In genomic region chr9:55136576-55136975, GRCm38 (mm10) we compare ENCODE assay signal across 12 mouse cellular contexts. TPM values are rescaled to one million over a fixed set of nuclear protein-coding genes. Genes with fewer than 3 reads are reported as not detected.
A peak's percentile ranks its signal among the peaks of the same experiment; 100 is the strongest.
DNase-seq lines count a peak whose midpoint lies in the region; ATAC-seq lines count a peak whose summit lies in the region.
"Had no signal": no experiment of that assay in that cellular context is flagged by ENCODE, and none has a peak within 500 bp of the region (broad histone marks: within the 10 kb centered on the region; RNA-seq: fewer than 3 reads in every experiment).

No protein-coding gene starts in this region.

- H3K4me2 ChIP-seq in limb, embryonic 15.5 days = no peak overlapping the region
- 0 out of 2 replicates have a peak overlapping the region, but pooled peaks have one; percentile 1 for H3K4me2 ChIP-seq in heart, embryonic 12.5 days
- no peak overlapping the region for H3K4me2 ChIP-seq in neural tube, embryonic 15.5 days
- H3K4me2 ChIP-seq: neural tube, embryonic 12.5 days had no signal

- DNase-seq in adrenal gland, postnatal 10 days = peak; percentile 43
- DNase-seq in adrenal gland, adult 8-10 months = no peak
- no peak for DNase-seq in limb, embryonic 10.5 days (ENCODE audit: low spot score)
- peak; percentile 10 for DNase-seq in lung, postnatal 36 days
- DNase-seq in gastrocnemius, postnatal 36 days = no peak
- DNase-seq: cerebellum, postnatal 36 days; liver had no signal

- no peak overlapping the region for H3K4me3 ChIP-seq in limb, embryonic 15.5 days
- no peak overlapping the region for H3K4me3 ChIP-seq in limb, embryonic 10.5 days
- no peak overlapping the region for H3K4me3 ChIP-seq in heart, embryonic 12.5 days
- H3K4me3 ChIP-seq in neural tube, embryonic 15.5 days (replicated peaks) = no peak overlapping the region
- H3K4me3 ChIP-seq: megakaryocyte, embryonic 14.5 days; neural tube, embryonic 12.5 days had no signal

- no peak overlapping the region for H3K9ac ChIP-seq in limb, embryonic 15.5 days
- H3K9ac ChIP-seq in heart, embryonic 12.5 days = no peak overlapping the region
- no peak overlapping the region for H3K9ac ChIP-seq in neural tube, embryonic 15.5 days (replicated peaks)
- H3K9ac ChIP-seq: neural tube, embryonic 12.5 days had no signal

- H3K27me3 ChIP-seq in limb, embryonic 15.5 days = no peaks in the 10 kb centered on the region
- H3K27me3 ChIP-seq in limb, embryonic 10.5 days (ENCODE audit: low read depth, poor library complexity, severe bottlenecking) = no peaks in the 10 kb centered on the region
- H3K27me3 ChIP-seq in heart, embryonic 12.5 days (replicated peaks) = no peaks in the 10 kb centered on the region
- H3K27me3 ChIP-seq in neural tube, embryonic 15.5 days (replicated peaks) = no peaks in the 10 kb centered on the region
- H3K27me3 ChIP-seq: neural tube, embryonic 12.5 days had no signal

- 0 out of 2 replicates have a peak overlapping the region, but pooled peaks have one; percentile 27 for H3K27ac ChIP-seq in limb, embryonic 15.5 days
- H3K27ac ChIP-seq in limb, embryonic 10.5 days = no peak overlapping the region
- H3K27ac ChIP-seq in heart, embryonic 12.5 days (ENCODE audit: poor library complexity, severe bottlenecking) = no peak overlapping the region
- no peak overlapping the region for H3K27ac ChIP-seq in neural tube, embryonic 15.5 days (replicated peaks)
- H3K27ac ChIP-seq: neural tube, embryonic 12.5 days had no signal

- intact Hi-C loops in gastrocnemius, postnatal 36 days (cut with DNase I) = no loop called here

- no peaks in the 10 kb centered on the region for H3K9me3 ChIP-seq in limb, embryonic 15.5 days
- H3K9me3 ChIP-seq in limb, embryonic 10.5 days (replicated peaks) = no peaks in the 10 kb centered on the region
- H3K9me3 ChIP-seq in heart, embryonic 12.5 days (replicated peaks) = no peaks in the 10 kb centered on the region
- H3K9me3 ChIP-seq in neural tube, embryonic 15.5 days (replicated peaks) = no peaks in the 10 kb centered on the region
- H3K9me3 ChIP-seq: megakaryocyte, embryonic 14.5 days; neural tube, embryonic 12.5 days had no signal

- WGBS in limb, embryonic 15.5 days = 27% methylated on average over 5 of the region's 5 CpGs
- 33% methylated on average over 5 of the region's 5 CpGs for WGBS in limb, embryonic 10.5 days
- WGBS in heart, embryonic 12.5 days = 13% methylated on average over 5 of the region's 5 CpGs
- WGBS in neural tube, embryonic 15.5 days = 51% methylated on average over 5 of the region's 5 CpGs

- ATAC-seq in limb, embryonic 15.5 days (ENCODE audit: insufficient number of reproducible peaks, low FRiP score, low TSS enrichment, low read depth) = no peak
- ATAC-seq in heart, embryonic 12.5 days (ENCODE audit: insufficient number of reproducible peaks, low FRiP score) = no peak
- ATAC-seq in neural tube, embryonic 15.5 days (ENCODE audit: low FRiP score) = no peak

- H3K4me1 ChIP-seq in limb, embryonic 15.5 days = no peaks in the 10 kb centered on the region
- H3K4me1 ChIP-seq in limb, embryonic 10.5 days = no peaks in the 10 kb centered on the region
- peaks cover 18% of the 10 kb centered on the region for H3K4me1 ChIP-seq in heart, embryonic 12.5 days (replicated peaks)
- no peaks in the 10 kb centered on the region for H3K4me1 ChIP-seq in neural tube, embryonic 15.5 days
- H3K4me1 ChIP-seq: neural tube, embryonic 12.5 days had no signal

- no peaks in the 10 kb centered on the region for H3K36me3 ChIP-seq in limb, embryonic 15.5 days
- no peaks in the 10 kb centered on the region for H3K36me3 ChIP-seq in limb, embryonic 10.5 days
- H3K36me3 ChIP-seq in heart, embryonic 12.5 days = no peaks in the 10 kb centered on the region
- no peaks in the 10 kb centered on the region for H3K36me3 ChIP-seq in neural tube, embryonic 15.5 days
- H3K36me3 ChIP-seq: neural tube, embryonic 12.5 days had no signal

RNA-seq across cellular contexts. Expression of gene Ube2q2, which starts 12.1 kb away (rescaled TPM):
- total RNA-seq in adrenal gland, postnatal 10 days (2021) = 10 to 100 TPM; 39.2 to 39.6 TPM
- total RNA-seq in adrenal gland, adult 8-10 months (2022) = 10 to 100 TPM; 50.3 to 60.9 (median 52.8) TPM
- polyA plus RNA-seq in limb, embryonic 15.5 days (2015; fragmentation: Nextera tagmentation; extraction: Ambion mirVana) = 29.7 and 34.5 TPM in 2 replicates
- 32.6 and 33.9 TPM in 2 replicates for polyA plus RNA-seq in limb, embryonic 10.5 days (2016; fragmentation: Nextera tagmentation; extraction: Ambion mirVana)
- polyA plus RNA-seq in heart, embryonic 12.5 days (2016; fragmentation: Nextera tagmentation; extraction: Ambion mirVana) = 37.3 and 37.8 TPM in 2 replicates
- total RNA-seq in gastrocnemius, postnatal 36 days (2021) = 10 to 100 TPM; 30.2 to 33.4 TPM
- 43.3 and 43.4 TPM in 2 replicates for polyA plus RNA-seq in neural tube, embryonic 15.5 days (2015; fragmentation: Nextera tagmentation; extraction: Ambion mirVana)

Comparison
In these comparisons a context has a peak if more than half of its experiments do, and no peak if none do; other contexts are left out.
1. DNase-seq: peak in adrenal gland, postnatal 10 days (single experiment) and lung, postnatal 36 days (single experiment); none in adrenal gland, adult 8-10 months (single experiment), limb, embryonic 10.5 days (single experiment) and gastrocnemius, postnatal 36 days (0 of 2).